Mouse (Mus musculus) activated CD4-positive, CD25-positive, alpha-beta regulatory T cell, adult 4 months (primary cell): ENCODE results near the gene Smyd3. TPM values are rescaled to one million over a fixed set of nuclear protein-coding genes. Genes with fewer than 3 reads are reported as not detected.

Experiments used
- ATAC-seq: one replicate; pipeline ENCODE4 v1.8.0; 2017
- polyA plus RNA-seq, 2 experiments: library from polyadenylated mRNA; unstranded; fragments of 100-300 nt; shearing (Covaris generic); gene quantifications; one replicate each; pipeline ENCODE4 v1.2.1; 2017

Gene Smyd3
- polyA plus RNA-seq, 2 experiments from 2014 or later = 24.6 to 32.6 TPM

DNA sequence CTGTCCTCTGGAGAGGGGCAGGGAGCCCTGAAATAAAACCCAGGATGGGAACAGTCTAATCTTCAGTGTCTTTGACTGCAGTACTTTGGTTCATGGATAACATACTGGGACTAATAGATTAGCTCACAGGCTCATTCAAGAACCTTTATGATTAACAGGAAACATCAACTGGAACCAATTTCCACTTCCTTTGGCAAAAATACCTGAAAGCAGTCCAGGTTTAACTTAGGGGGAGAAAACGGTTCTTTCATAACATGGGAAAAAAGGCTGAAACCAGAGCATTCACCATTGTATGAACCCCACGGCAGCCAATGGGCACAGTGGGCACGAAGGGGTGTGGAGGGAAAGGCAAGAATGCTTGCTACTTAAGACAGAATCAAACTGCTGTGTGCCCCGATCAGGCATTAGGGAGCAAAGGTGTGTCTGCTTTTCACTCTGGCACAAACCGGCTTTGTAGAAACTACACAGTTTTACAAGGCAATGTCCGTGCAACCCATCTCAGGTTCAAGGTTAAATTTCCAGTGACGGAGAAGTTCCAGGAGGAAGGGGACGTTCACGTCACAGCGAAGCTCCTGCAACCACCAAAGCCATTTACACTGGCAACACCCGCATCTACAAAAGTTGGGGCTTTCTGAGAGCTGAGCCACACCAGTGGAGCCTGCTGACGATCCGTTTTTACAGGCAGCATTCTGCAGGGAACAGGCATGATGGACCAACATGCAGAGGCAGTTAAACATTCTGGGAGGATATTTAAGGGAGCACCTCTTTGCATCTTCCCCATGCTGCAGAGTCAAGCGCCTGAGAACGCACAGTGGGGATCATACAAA is 458.3 kb downstream of the Smyd3 start:
- no peak for ATAC-seq

DNA sequence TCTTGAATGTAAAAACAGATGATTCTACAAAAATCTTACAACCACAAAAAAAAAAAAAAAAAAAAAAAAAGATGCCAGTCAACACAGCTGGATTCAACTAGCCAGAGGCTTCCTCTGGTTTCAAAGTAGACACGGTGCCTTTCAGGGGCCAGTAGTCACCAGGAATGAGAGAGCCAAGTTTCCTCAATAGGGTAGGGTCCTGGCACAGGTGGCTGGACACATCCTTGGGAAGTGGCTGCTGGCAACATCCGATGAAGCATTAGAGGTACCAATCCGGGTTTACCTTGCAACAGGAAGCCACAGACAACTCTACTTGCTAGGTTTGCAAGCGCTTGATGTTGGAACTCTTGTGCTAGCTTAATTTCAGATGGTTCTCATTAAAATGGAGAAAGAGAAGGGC is 459.2 kb downstream of the Smyd3 start:
- no peak for ATAC-seq

DNA sequence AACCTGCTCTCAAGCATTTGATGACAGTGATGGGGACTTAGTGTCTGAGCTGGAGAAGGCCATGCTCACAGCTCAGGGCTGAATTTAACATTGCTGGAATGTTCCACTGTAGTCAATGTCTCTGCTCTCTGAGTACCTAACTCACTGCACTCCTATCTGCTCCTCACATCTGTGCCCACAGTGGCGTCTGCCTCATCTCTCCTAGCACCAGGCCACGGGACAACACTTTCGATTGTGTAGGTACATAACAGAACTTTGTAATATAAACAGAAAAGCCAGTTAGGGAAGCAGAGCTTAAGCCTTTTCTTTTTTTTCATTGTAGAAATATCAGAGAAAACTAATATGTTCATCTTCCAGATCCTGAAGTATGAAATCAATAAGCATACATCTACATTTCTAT is 462.1 kb downstream of the Smyd3 start:
- ATAC-seq = no peak

DNA sequence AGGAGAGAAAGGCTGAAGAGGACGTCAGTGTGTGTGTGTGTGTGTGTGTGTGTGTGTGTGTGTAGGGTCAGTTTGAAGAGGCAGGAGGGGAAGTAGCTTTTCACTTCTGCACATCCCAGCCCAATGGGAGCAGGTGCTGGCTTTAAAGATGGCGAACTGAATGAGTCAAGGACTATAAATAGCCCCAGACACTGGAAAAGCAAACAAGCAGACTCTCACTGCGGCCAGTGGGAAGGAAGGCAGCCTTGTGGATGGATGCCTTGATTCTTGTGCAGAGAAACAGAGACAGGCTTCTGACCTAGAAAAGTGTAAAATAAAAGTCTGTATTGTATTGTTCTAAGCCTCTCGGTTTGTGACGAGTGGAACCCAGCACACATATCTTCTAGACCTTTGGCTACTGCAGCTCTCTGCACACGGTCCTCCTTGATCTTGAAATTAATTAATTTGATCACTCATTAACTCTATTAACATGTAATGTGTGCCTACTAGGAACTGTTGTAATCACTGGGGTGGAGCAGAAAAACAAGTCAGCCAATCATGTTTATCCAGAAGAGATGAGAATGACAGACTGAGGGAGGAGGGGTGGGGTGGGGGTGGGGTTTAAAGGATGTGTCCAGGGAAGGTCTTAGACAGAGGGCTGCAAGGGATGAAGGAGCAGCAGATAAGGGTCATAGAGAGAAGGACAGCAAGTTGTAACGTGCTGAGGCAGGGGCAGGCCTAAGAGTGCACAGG is 463.3 kb downstream of the Smyd3 start:
- ATAC-seq = no peak

DNA sequence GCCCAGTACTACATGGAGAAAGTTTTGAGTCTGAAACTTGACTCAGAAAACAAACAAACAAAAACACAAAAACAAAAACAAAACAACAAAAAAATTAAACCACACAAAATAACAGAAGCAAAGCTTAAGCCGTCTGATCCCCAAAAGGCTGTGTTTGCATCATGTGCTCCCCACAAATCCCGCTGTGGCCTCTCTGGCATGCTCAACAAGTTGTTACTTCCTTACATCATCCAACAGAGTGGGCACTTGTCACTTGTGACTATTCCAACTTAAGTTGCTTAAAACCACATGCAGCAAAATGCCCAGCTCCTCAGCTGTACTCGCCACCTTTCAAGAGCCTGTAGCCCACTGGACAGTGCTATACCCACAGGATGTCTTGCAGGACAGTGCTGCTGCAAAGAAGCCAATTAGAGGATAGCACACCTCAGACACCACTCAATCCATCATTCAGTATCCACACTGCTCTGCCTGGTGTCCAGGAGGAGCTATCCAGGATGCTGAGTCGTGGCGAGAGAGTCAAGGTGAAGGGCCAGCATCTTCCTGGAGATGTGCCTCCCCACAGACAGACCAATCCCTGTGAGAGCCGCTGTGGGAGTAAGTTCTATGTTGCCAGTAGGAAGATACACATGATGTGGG is 465.2 kb downstream of the Smyd3 start:
- ATAC-seq = no peak

DNA sequence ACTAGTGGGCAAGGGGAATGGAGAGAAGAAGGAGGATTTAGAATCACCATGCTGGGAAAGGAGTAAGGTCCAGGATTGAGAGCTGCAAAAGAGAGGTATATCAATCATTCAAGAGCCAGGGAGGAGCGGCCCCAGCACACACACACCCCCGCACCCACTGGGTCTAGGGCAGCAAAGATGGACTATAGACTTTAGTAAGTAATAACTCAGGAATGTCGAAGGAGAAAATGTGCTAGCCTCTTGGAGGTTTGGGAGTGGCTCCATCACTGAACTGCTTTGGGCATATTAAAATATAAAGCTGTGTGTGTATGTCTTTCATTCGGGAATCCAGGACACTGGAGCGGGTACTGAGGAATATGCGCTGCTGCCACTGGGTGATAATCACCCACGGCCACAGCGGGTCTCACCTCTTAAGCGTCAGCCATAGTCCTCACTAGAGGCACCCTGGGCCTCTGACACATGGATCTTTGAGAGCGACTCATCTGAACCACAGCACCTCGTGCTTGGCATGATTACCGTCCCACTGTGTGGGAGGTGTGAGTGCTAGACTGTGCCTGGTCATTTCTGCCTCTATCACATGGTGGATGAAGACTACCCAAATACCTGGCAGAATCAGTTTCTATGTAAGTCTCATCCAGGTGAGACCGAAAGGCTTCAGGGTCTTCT is 469.8 kb downstream of the Smyd3 start:
- no peak for ATAC-seq

DNA sequence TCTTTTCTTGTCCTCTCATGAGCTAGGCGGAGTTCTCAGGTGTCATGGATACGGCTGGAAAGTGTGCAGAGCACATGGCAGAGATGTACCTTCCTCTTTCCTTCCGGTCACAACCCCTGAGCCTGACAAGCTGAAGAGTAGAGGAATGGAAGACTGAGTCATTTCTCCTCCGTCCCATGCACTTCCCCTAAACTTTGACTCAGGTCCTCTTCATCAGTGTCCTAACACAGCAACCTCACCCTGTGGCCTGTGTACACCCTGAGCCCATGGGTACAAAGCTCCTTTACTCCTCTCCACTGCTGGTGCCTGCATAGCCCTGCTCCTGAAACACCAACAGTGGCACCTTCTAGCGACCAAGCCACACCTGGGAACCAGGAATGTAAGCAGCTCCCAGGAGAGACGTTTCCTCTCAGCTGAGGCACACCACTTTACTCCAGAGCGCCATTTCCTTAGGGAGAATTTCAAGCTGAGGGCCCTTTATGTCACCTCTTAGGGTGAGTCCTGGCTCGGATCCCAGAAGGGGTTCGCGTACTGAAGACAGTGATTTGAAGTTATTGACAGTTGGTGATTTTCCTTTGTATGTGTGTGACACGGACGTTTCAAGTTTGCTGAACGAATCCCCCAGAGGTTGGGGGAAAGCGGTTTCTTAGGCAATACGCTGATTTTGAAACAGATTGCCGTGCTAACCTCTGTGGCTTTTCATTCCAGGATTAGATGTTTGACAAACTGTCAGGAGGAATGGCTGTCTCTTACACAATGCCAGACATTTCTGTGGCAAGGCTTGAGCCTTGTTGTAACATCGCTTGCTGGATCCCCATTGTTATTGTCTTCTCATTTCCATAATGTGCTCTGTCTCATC is 471.8 kb downstream of the Smyd3 start:
- no peak for ATAC-seq

DNA sequence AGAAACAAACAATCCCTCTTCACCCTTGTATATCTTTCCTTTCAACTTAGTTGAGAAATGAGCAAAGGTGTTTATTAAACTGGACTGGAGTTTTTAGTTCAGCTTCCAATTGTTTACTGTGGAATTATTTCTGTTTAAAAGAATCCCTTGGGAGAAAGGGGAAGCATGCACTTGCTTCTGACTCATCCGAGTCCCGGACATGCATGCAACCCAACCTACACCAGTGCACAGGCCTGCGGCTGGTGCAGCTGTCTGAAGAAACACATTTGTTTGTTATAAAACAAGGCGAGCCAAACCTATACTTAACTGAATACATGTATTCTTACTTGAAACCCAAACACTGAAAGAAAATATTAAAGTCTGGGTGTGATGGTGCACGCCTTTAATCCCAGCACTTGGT is 473.7 kb downstream of the Smyd3 start:
- ATAC-seq = no peak

DNA sequence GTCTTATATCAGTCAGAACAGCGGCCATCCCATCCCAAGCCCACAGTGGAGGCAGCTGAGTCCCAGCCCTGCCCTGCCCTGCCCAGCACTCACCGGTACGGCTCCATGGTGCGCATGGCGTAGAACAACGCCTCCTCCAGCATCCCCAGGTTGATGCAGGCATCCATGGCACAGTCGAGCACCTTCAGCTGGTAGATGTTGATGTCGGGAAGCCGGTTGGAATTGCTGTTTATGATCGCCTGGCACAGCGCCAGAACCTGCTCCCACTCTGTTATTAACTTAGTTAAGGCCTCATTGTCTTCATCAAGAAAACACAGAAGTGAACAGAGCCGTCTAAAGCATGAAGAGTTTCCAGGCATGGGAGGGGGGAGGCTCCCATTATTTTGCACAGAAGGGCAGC is 474.2 kb downstream of the Smyd3 start:
- no peak for ATAC-seq

DNA sequence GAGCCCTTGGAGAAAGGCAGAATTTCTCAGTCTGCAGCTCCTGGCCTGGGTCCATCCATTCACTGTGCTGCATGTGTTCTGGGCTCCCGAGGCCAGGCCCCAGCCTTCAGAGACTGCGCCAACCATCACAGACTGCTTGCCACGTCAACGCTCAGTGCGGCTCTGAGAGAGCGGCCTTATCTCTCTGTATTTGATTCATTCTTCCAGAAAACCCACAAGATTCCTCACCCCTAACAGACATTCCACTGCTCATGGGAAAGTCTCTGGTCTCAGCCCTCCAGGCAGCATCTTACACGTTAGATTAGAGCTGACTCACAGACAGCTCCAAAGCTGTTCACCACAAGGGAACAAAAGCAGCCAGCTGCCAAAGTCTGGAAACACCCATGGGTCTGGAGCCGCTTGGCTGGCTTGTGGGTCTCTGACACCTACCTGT is 475.9 kb downstream of the Smyd3 start:
- no peak for ATAC-seq

DNA sequence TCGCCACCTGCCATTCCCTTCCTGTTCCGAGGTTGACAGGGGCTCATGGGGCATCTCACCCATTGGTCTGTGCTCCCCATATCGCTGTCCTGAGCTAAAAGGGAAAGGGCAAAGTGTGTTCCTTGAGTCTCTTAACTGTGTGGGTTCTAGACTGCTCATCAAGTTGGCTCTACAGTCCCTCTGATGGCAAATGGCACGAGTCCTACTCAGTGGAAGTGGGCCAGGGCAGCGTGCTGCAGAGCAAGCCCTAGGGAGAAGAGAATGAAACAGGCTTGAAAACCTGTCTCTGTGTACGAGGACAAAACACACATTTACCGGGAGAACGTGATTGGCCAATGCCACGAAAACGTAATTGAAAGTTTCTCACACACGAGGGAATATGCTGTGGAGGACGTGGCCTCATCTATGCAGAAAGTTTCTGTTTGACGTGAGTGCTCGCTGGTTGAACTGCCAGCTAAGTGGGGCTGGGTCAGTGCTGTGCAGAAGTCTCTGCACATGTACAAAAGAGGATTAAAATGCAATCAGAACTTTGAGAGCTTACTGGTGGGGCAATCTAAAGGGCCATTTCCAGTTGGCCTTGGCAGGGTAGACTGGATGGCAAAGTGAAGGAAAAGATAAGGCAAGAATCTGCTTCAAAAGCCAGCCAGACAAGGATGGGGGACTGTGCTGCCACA is 476.5 kb downstream of the Smyd3 start:
- ATAC-seq = no peak

DNA sequence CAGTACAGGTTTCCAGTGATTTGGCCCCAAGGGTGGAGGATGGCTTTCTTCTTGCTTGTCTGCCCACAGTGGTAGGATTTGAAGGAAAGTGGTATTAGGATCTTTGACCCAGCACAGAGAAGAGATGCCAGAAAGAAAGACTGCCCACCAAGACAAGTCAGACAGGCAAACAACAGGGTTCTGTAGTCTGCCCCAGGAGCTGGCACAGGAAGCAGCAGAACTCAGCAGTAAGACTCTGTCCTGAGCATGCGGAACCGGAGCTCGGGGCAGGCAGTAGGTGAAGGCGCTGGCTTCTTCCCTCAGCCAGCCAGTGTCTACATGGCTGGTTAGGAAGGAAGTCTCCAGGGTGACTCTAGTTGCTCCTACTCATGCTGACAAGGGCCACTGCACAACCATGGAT is 479.0 kb downstream of the Smyd3 start:
- no peak for ATAC-seq

DNA sequence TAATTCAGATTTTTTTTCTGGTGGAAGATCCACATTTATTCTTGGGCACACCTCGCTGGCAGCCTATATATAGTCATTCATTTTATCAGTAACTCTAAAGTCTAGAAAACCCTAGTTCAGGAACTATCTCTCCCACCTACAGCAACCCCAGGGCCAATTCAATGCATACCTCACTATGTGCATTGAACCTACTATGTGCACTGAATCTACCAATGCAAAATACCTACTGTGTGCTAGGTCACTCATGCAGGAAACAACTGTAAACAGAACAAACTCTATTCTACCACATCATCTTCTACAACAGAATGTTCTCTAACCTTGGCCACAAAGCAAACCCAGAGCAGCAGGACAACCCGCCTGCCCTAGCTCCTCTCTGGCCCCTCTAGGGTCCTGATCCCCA is 484.9 kb downstream of the Smyd3 start:
- no peak for ATAC-seq

DNA sequence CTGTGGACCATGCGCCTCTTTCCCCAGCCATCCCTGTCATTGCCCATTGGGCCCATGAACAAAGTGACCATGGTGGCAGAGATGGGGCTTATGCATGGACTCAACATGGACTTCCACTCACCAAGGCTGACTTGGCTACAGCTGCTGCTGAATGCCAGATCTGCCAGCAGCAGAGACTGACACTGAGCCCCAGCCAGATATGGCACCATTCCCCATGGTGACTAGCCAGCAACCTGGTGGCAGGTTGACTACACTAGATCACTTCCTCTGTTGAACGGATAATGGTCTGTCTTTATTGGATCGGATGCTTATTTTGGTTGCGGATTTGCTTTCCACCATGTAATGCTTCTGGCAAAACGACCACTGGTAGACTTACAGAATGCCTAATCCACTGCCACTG is 486.3 kb downstream of the Smyd3 start:
- ATAC-seq = no peak

DNA sequence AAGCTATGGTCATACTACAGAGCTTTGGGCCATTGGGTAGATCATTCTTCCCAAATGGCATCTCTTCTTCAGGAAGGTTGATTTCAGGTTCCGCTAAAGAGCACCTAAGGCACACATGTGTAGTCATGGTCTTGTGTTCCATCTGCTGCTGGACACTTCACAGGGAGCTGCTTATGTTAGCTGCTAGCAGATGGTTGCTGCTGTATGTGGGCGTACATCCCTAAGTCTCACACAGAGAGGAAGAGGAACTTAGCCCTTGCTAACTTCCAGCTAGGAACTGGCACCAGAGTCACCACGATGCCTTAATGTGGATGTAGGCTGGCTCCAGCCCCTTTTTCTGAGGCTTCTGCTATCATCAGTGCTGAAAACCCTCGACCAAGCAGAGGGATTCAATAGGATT is 491.2 kb downstream of the Smyd3 start:
- no peak for ATAC-seq

DNA sequence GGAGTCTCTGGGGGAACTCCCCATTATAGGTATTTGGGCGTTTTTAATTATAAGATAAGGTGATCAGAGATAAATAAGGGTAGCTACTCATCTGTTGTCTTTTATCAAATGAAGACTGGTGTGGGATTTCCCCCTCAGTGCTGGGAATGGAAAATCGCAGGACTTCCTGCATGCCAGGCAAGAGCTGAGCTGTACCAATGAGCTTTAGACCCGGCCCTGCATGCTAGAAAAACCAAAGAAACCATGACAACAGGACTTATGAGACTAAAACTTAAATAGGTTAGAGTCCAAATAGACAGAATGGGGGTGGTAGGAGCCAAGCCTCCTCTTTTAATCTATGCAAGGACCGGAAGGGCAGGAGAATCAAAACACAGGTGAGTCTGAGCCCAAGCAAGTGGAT is 492.7 kb downstream of the Smyd3 start:
- peak; percentile 91 for ATAC-seq

DNA sequence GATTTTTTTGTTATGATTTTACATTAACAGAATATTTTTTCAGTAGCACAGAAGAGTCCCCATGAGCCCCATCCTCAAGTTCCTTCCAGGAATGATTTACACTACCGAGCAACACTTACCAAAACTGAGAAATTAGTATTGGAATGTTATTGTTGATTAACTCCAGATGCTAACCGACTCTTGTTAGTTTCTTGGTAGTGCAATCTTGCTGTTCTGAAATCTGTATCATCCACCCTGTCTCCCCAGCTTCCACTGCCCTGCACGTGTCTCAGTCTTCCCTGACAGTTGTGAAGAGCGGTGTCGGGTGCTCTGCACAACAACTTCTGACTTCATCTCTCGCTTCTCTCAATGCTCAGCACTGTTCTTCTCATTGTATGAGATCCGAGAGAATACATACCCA is 494.4 kb downstream of the Smyd3 start:
- no peak for ATAC-seq

DNA sequence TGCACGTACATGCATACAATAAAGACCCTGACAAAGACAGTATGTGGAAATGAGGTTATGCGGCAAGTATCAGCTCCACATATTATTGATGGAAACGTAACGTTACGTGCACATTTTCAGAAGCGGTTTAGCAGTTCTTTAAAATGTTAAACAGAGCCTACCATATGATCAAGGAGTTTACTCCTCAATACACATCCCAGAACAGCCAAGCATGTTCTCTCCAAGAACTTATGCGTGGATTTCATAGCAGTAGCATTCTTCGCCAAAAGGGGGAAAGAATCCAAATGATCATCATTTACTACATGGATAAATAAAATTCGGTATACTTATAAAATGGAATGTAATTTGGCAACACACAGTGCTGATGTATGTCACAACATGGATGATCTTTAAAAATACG is 500.4 kb downstream of the Smyd3 start:
- no peak for ATAC-seq

DNA sequence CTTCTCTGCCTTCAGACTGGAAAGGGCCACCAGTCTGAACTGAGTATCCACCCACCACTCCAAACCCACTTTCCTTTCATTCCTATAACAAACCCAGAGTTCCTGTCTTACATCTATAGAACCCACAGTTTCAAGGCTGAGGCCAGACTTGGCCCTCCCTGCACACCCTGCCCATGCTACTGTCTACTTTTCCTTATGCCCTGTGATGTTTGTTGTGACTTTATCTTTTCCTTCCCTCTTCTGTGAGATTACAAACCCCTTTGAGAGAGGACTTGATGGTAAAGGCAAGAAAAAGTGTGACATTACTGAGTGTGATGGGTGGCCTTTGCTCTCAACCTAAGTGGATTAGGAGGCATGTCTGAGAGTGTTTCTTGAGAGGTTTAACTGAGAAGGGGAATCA is 504.8 kb downstream of the Smyd3 start:
- no peak for ATAC-seq

DNA sequence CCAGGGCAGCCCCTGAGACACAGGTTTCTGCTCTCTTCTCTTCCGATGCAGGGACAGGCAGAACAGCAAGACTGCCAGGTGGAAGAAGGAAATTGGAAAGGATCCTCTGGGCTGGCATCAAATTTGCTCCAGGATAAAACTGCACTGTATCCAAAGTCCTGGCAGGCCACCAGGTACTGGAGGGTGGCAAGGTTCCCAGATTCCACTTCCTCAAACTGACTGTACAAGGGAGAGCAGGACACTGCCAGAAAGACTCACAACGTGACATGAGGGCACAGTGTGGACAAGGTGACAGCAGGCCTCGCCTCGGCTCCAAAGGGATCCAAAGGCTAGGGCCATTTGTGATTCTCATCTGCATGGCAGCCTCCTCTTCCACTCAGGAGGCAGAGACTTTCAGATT is 505.6 kb downstream of the Smyd3 start:
- ATAC-seq = no peak

DNA sequence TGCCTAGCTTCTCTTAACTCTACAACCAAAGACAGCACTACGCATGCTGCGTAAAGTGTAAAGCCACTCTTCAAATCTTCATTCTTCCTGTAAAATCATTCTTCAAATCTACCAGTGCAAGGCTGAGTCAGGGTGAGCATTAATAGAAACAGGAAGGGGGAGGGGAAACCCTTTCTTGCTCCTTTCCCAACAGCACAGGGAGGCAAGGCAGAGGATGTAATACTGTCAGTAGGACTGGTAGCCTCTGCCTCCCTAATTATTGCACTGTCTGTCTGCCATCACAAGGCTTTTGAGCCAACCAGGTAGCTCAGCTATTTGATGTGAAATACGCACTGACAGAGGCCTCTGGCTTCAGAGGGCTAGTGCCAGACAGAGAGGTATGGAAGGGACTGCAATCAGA is 507.1 kb downstream of the Smyd3 start:
- ATAC-seq = no peak

DNA sequence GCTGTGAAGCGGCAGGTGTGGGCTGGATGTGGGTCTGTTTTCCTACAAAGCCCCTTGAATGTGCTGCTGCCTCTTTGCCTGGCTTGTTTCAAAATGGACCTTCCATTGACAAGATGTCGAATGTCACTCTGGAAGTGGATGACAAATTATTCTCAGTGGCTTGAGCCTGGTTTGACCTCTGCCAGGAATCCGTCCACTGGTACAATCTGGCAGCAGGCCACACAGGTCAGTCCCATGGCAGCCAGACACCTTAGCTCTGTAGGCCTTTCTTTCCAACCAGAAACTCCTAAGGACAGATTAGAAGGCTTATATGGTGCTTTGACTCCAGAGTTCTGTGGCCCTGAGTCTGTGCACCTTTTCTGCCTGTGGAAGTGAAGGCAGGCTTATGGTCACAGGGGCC is 507.9 kb downstream of the Smyd3 start:
- ATAC-seq = no peak
